Mouse (Mus musculus) gastrocnemius, adult 2 months (tissue): ENCODE measurements at regions not wholly inside any gene's neighbourhood (a gene's known extent, or its start where the extent isn't known, plus 50 kb on each side); places are given as distances from the start of the nearest gene placed in this dataset.
A peak's percentile ranks its signal among the peaks of the same experiment; 100 is the strongest.

Source experiments
- DNase-seq: peaks from one replicate; pipeline ENCODE4 v3.0.0; 2022
- H3K27ac ChIP-seq: fragments of 200-600 bp; 2 replicates; pipeline ENCODE4 v1.8.1; 2022; ENCODE audit warnings: mild to moderate bottlenecking
- H3K4me3 ChIP-seq: fragments of 200-600 bp; 2 replicates; pipeline ENCODE4 v1.8.1; 2022; ENCODE audit warnings: mild to moderate bottlenecking, moderate library complexity
- CTCF ChIP-seq: fragments of 200-600 bp; IDR thresholded peaks from 2 replicates; pipeline ENCODE4 v1.8.1; 2022; ENCODE audit warnings: antibody characterized with exemption, mild to moderate bottlenecking, moderate library complexity
- intact Hi-C: fragments of 180-260 bp; cut with DNase I; formaldehyde crosslinking; loops from one replicate; pipeline ENCODE4 v1.15.1; 2025

DNA sequence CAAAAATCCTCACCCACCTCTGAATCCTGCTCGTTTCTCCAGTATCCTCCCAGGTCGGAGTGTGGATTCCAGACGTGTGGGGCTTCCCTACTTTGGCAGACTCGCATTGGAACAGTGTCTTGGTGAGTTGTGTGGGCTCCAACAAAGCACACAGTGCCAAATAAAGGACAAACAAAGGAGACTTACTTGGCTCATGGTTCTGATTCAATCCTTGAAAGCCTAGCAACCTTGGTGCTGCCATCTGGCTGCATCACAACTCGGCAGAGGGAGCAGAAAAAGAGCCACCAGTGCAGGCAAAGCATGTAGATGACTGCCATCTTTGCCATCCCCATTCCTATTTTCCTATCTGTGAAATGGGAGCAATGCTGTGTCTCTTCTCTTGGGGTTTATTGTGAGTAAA lies 64.0 kb downstream of the Il9r start:
- no peak for DNase-seq
- Histone ChIP-seq H3K4me3 (no peak overlapping the region), H3K27ac (no peak overlapping the region)
- TF ChIP-seq CTCF, result no peak
- intact Hi-C loops, result no loop called here

DNA sequence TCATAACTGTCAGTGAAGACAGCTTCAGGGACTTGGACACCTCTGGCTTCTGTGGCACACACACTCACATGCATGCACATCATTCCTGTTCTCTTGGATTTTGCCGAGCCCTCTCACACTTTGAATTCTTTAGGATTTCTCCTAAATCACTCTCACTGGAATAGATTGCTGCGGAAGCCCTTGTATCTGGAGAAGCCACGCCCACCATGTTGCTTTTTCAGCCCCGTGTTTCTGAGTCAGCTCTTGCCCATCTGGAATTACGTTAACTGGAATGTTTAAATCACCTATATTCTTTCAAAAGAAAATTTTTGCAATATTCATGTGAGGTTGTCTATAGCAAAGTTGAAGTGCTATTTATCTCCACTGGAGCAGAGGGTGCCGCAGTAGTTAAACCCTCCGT lies 66.1 kb downstream of the Il9r start:
- Histone ChIP-seq H3K27ac (no peak overlapping the region), H3K4me3 (no peak overlapping the region)
- no peak for DNase-seq
- intact Hi-C loops, result loop anchor here (5.0 kb wide), 1 partner anchor 132 kb away; the partner anchor contains the start of gene Nsg2
- TF ChIP-seq CTCF, result no peak

DNA sequence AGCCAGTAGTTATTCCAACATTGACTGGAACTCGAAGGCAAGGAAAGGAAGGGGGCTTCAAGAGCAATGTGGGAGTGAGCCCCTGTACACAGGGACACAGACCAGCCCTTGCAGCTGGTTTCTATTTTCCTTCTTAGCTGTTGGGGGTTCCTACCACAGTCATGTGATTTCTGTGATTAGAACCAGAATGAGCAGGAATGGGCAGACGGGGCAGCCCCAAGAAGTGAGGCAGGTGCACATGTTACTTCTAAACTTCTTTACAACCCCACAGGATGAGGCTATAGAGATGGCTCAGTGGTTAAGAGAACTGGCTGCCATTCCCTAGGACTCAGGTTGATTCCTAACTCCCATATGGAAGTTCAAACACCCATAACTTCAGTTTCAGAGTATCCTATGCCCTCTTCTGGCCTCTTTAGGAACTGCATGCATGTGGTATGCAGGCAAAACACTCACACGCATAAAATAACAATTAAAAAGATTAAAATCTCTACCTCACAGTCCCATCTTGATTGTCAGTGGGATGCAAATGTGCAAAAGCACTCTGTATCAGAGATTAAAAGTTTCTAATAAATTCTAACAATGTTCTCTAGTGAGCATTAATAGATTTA lies 68.0 kb downstream of the Il9r start:
- intact Hi-C loops, result loop anchor here (5.0 kb wide), 1 partner anchor 130 kb away; the partner anchor contains the start of gene Nsg2
- no peak for DNase-seq
- Histone ChIP-seq H3K4me3 (no peak overlapping the region), H3K27ac (no peak overlapping the region)
- TF ChIP-seq CTCF, result peak; percentile 62

- no peak overlapping the region for H3K27ac ChIP-seq
- TF ChIP-seq CTCF, result no peak
- intact Hi-C loops, result no loop called here
- DNase-seq, result no peak
- H3K4me3 ChIP-seq, result no peak overlapping the region
These were observed 71.5 kb downstream of the Il9r start for GRCm38 (mm10) chr11:32128551-32128950.

GRCm38 (mm10) chr11:32128018-32128417 lies 72.1 kb downstream of the Il9r start:
- TF ChIP-seq CTCF, result no peak
- no peak for DNase-seq
- intact Hi-C loops, result no loop called here
- Histone ChIP-seq H3K27ac (no peak overlapping the region), H3K4me3 (no peak overlapping the region)

DNA sequence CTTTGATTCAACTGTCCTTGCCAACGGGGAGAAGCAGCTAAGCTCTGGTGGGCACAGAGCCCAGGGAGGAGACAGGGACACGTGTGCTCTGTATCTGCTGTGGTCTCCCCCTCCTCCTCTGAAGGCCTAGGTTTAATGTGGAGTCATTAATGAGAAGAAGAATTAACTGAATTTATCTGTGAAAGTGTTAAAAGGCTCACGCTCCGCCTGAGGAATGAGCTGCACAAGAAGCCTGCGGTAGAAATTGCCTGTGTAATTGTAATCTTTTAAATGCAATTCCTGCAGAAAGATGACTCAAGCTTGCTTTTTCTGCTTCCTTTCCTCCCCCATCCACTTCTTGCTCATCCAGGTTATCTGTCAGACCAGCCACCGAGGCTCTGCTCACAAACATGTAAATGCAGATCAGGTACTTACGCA lies 72.7 kb downstream of the Il9r start:
- Histone ChIP-seq H3K27ac (no peak overlapping the region), H3K4me3 (no peak overlapping the region)
- intact Hi-C loops, result no loop called here
- DNase-seq, result no peak
- TF ChIP-seq CTCF, result no peak

DNA sequence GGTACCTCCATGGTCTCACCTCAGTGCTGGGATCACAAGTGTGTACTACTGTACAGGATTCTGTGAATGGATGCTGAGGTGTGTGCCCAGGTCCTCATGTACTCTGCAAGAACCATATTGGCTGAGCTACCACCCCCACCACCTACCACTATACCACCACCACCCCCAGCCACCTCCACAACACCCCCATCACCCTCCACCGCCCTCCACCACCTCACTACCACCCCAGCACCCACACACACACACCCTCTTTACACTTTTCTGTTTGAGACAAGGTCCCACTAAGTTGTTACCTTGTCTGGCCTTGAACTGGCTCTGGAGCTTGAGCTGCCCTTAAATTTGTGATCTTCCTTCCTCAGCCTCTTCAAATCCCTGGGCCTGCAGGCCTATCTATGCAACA lies 73.3 kb downstream of the Il9r start:
- H3K27ac ChIP-seq, result no peak overlapping the region
- DNase-seq, result no peak
- no peak overlapping the region for H3K4me3 ChIP-seq
- intact Hi-C loops, result no loop called here
- TF ChIP-seq CTCF, result no peak

- no peak overlapping the region for H3K4me3 ChIP-seq
- H3K27ac ChIP-seq, result no peak overlapping the region
- DNase-seq, result no peak
- no peak for TF ChIP-seq CTCF
- intact Hi-C loops, result no loop called here
These were observed 73.8 kb downstream of the Il9r start for GRCm38 (mm10) chr11:32126311-32126698.

- DNase-seq, result no peak
- Histone ChIP-seq H3K27ac (no peak overlapping the region), H3K4me3 (no peak overlapping the region)
- intact Hi-C loops, result no loop called here
- TF ChIP-seq CTCF, result no peak
These were observed 74.3 kb downstream of the Il9r start for GRCm38 (mm10) chr11:32125586-32126310.

DNA sequence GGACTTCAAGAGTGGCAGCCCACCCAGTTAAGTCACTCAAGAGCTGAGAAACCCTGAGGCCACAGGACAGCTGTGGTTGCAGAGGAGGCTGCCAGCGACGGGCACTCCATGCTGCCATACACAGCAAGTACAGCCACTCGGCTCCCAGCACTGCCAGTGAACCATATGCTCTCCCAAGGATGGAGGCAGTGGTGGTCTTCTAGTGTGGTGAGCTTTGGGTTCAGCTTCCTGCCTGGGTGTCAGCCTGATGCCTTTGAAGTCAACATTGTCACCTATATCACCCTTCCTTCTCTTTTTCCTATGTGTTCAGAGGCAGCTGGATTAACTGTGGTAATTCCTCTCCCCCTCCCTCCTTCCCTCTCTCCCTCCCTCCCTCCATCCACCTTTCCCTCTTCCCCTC lies 79.5 kb downstream of the Il9r start:
- intact Hi-C loops, result no loop called here
- no peak for TF ChIP-seq CTCF

DNA sequence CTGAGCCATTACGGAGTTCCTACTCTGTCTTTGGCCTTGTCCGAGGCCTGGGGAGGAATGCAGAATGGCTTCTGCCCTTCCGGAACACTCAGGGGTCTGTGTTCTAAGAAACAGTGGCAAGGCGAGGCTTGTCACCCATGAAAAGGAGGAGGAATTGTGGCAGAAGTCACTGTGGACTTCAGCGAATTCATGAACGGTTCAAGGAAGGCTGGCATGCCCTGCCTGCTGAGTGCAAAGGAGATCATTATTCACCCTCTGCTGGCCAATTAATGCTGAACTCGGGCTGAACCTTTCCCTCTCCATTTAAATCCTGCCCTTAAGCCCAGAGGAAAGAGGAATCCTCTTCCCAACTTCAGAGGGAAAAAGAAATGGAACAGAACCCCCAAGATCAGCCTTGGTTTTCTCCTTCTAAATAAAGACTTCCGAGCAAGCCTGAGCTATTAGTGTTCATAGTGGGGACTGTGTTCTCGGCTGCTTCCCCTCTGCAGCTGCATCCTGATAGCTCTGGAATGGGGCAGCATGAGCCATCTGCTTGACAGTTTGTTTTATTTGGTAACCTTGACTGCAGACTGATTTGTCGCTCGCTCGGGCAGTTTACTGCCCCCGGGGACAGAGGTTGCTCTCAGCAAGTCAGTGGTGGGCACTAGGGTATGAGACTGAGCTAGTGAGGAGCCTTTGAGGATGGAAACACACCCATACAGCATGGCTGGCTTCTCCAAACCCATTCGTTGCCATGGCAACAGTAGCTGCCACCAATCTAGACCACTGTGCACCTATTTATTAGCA lies 81.0 kb downstream of the Il9r start:
- Histone ChIP-seq H3K27ac (no peak overlapping the region), H3K4me3 (no peak overlapping the region)
- TF ChIP-seq CTCF, result no peak
- intact Hi-C loops, result no loop called here
- DNase-seq, result no peak

More for the DNA sequence above, 79.5 kb downstream of the Il9r start:
- DNase-seq, result no peak
- no peak overlapping the region for H3K27ac ChIP-seq
- no peak overlapping the region for H3K4me3 ChIP-seq

GRCm38 (mm10) chr11:32117930-32118329 lies 82.1 kb downstream of the Il9r start:
- intact Hi-C loops, result no loop called here
- TF ChIP-seq CTCF, result no peak
- DNase-seq, result no peak
- H3K4me3 ChIP-seq, result no peak overlapping the region
- no peak overlapping the region for H3K27ac ChIP-seq
